Mouse (Mus musculus) CH12.LX (cell line): Measurements from ENCODE around the gene Kcna6. TPM values are rescaled to one million over a fixed set of nuclear protein-coding genes. Genes with fewer than 3 reads are reported as not detected.

Experiments
- DNase-seq: peaks from one replicate; pipeline ENCODE4 v3.0.0-alpha.2; 2013; ENCODE audit errors: extremely low read depth
- H3K27ac ChIP-seq: 2 replicates; pipeline ENCODE4 v1.5.1; 2012; ENCODE audit warnings: low read depth, mild to moderate bottlenecking, control low read depth, moderate library complexity; ENCODE audit not compliant: insufficient read depth
- H3K27me3 ChIP-seq: replicated peaks from 2 replicates; pipeline ENCODE3; 2012; ENCODE audit warnings: inconsistent platforms
- H3K36me3 ChIP-seq, 2 experiments: replicated peaks in 1 of 2; 2 replicates each; pipeline versions ENCODE3 to v1.6.1; 2012; ENCODE audit warnings: inconsistent platforms in 1 of 2, low read length in 1 of 2, mild to moderate bottlenecking in 1 of 2, mixed read lengths in 1 of 2, moderate library complexity in 1 of 2; ENCODE audit not compliant: control insufficient read depth in 1 of 2, insufficient read depth in 1 of 2
- H3K4me1 ChIP-seq, 2 experiments: 2 replicates each; pipeline ENCODE4 v1.6.1; 2012; ENCODE audit warnings: inconsistent platforms in 1 of 2, moderate library complexity in 1 of 2; ENCODE audit not compliant: insufficient read depth in 2 of 2, control insufficient read depth in 1 of 2
- H3K4me2 ChIP-seq: 2 replicates; pipeline ENCODE4 v1.6.1; 2012; ENCODE audit warnings: low read depth, mild to moderate bottlenecking, control low read depth; ENCODE audit not compliant: poor library complexity, insufficient read depth, severe bottlenecking
- H3K4me3 ChIP-seq, 3 experiments: fragments of 150-350 bp in 1 of 3; sonication (generic) in 1 of 3; replicated peaks in 1 of 3; 2 replicates each; pipeline versions ENCODE3 to v1.5.1; 2011 to 2012; ENCODE audit warnings: low read depth in 2 of 3, low read length in 2 of 3, mild to moderate bottlenecking in 2 of 3, moderate library complexity in 2 of 3, control low read depth in 1 of 3, improper control_type of control experiment in 1 of 3, inconsistent platforms in 1 of 3, mixed read lengths in 1 of 3; ENCODE audit not compliant: poor library complexity in 1 of 3
- H3K79me2 ChIP-seq: replicated peaks from 2 replicates; pipeline ENCODE4 v1.6.1; 2012; ENCODE audit warnings: mild to moderate bottlenecking, moderate library complexity; ENCODE audit not compliant: control insufficient read depth, poor library complexity, insufficient read depth, severe bottlenecking; ENCODE audit errors: extremely low read depth
- H3K9ac ChIP-seq: 2 replicates; pipeline ENCODE4 v1.6.1; 2012; ENCODE audit warnings: low read depth, mild to moderate bottlenecking, control low read depth, moderate library complexity; ENCODE audit not compliant: insufficient read depth
- H3K9me3 ChIP-seq: replicated peaks from 2 replicates; pipeline ENCODE3; 2012; ENCODE audit warnings: low read length, inconsistent platforms, mixed read lengths
- CHD1 ChIP-seq: IDR thresholded peaks from 2 replicates; pipeline ENCODE4 v1.6.1; 2012; ENCODE audit warnings: low read depth, low read length, improper control_type of control experiment, inconsistent platforms
- CTCF ChIP-seq, 2 experiments: IDR thresholded peaks in 1 of 2; conservative IDR thresholded peaks in 1 of 2; 2 replicates each; pipeline ENCODE4 v1.5.1; 2011 to 2012; ENCODE audit warnings: low read depth in 2 of 2, low read length in 2 of 2, improper control_type of control experiment in 1 of 2, inconsistent platforms in 1 of 2, mild to moderate bottlenecking in 1 of 2, moderate library complexity in 1 of 2
- ELF1 ChIP-seq: IDR thresholded peaks from 2 replicates; pipeline ENCODE4 v1.6.1; 2014; ENCODE audit warnings: low read depth, mild to moderate bottlenecking, inconsistent platforms, low read length, improper control_type of control experiment
- EP300 ChIP-seq: IDR thresholded peaks from 2 replicates; pipeline ENCODE4 v1.6.1; 2011; ENCODE audit warnings: low read length, improper control_type of control experiment
- ETS1 ChIP-seq: conservative IDR thresholded peaks from 2 replicates; pipeline ENCODE4 v1.6.1; 2012; ENCODE audit warnings: low read depth, mild to moderate bottlenecking, inconsistent platforms, low read length, improper control_type of control experiment, moderate library complexity
- GABPA ChIP-seq: IDR thresholded peaks from 2 replicates; pipeline ENCODE4 v1.6.1; 2012; ENCODE audit warnings: low read depth, low read length, improper control_type of control experiment, inconsistent platforms; ENCODE audit not compliant: insufficient replicate concordance
- IRF4 ChIP-seq: IDR thresholded peaks from 2 replicates; pipeline ENCODE4 v1.6.1; 2014; ENCODE audit warnings: low read depth, mild to moderate bottlenecking, inconsistent platforms, low read length, improper control_type of control experiment
- JUND ChIP-seq: conservative IDR thresholded peaks from 2 replicates; pipeline ENCODE4 v1.6.1; 2011; ENCODE audit warnings: low read depth, low read length, improper control_type of control experiment
- MAX ChIP-seq: IDR thresholded peaks from 2 replicates; pipeline ENCODE4 v1.6.1; 2011; ENCODE audit warnings: low read length, improper control_type of control experiment
- MEF2A ChIP-seq: IDR thresholded peaks from 2 replicates; pipeline ENCODE4 v1.6.1; 2014; ENCODE audit warnings: low read depth, mild to moderate bottlenecking, inconsistent platforms, low read length, improper control_type of control experiment, borderline replicate concordance
- MXI1 ChIP-seq: IDR thresholded peaks from 2 replicates; pipeline ENCODE4 v1.6.1; 2011; ENCODE audit warnings: mild to moderate bottlenecking, low read depth, low read length, improper control_type of control experiment
- MYC ChIP-seq: IDR thresholded peaks from 2 replicates; pipeline ENCODE4 v1.6.1; 2011; ENCODE audit warnings: low read depth, mild to moderate bottlenecking, improper control_type of control experiment, low read length
- NELFE ChIP-seq: IDR thresholded peaks from 2 replicates; pipeline ENCODE4 v1.6.1; 2011; ENCODE audit warnings: low read depth, low read length, improper control_type of control experiment
- POLR2AphosphoS2 ChIP-seq: IDR thresholded peaks from 2 replicates; pipeline ENCODE4 v1.6.1; 2011; ENCODE audit warnings: low read depth, low read length, improper control_type of control experiment
- RCOR1 ChIP-seq: conservative IDR thresholded peaks from 2 replicates; pipeline ENCODE4 v1.6.1; 2012; ENCODE audit warnings: low read depth, mild to moderate bottlenecking, inconsistent platforms, low read length, improper control_type of control experiment
- SIN3A ChIP-seq: IDR thresholded peaks from 2 replicates; pipeline ENCODE4 v1.6.1; 2012; ENCODE audit warnings: low read length, improper control_type of control experiment, inconsistent platforms
- USF2 ChIP-seq: conservative IDR thresholded peaks from 2 replicates; pipeline ENCODE4 v1.6.1; 2011; ENCODE audit warnings: low read depth, low read length, improper control_type of control experiment
- ZKSCAN1 ChIP-seq: IDR thresholded peaks from 2 replicates; pipeline ENCODE4 v1.6.1; 2012; ENCODE audit warnings: low read depth, inconsistent platforms, low read length, improper control_type of control experiment, borderline replicate concordance
- ZMIZ1 ChIP-seq: IDR thresholded peaks from 2 replicates; pipeline ENCODE4 v1.6.1; 2012; ENCODE audit warnings: low read depth, mild to moderate bottlenecking, inconsistent platforms, low read length, improper control_type of control experiment
- dilution Hi-C: fragments of 300-500 bp; cut with MboI; formaldehyde crosslinking; loops from 2 replicates; pipeline ENCODE4 v1.14.3; 2020; ENCODE audit warnings: low sequenced_read_pairs; ENCODE audit not compliant: extremely low pct_unique_long_range_greater_than_20kb, extremely low pct_ligation_motif_present
- in situ Hi-C: fragments of 300-500 bp; cut with MboI; formaldehyde crosslinking; loops from 3 replicates; pipeline ENCODE4 v1.14.3; 2019; ENCODE audit warnings: low sequenced_read_pairs, low pct_ligation_motif_present, low pct_unique_long_range_greater_than_20kb, mixed read lengths
- polyA plus RNA-seq: library from polyadenylated mRNA; unstranded; fragments of >175 nt; gene quantifications from 2 replicates; pipeline ENCODE4 v1.2.1, GENCODE M21; 2012; ENCODE audit warnings: low read depth; ENCODE audit not compliant: insufficient read length
- total RNA-seq, 2 experiments: library from RNA; depleted of rRNA; stranded (reverse); fragments of 300-350 nt in 1 of 2; fragments of >200 nt in 1 of 2; gene quantifications; 2 replicates each; pipeline ENCODE4 v1.2.3; 2012 to 2014

Kcna6 gene
- total and polyA plus RNA-seq, 3 experiments = not detected

DNA sequence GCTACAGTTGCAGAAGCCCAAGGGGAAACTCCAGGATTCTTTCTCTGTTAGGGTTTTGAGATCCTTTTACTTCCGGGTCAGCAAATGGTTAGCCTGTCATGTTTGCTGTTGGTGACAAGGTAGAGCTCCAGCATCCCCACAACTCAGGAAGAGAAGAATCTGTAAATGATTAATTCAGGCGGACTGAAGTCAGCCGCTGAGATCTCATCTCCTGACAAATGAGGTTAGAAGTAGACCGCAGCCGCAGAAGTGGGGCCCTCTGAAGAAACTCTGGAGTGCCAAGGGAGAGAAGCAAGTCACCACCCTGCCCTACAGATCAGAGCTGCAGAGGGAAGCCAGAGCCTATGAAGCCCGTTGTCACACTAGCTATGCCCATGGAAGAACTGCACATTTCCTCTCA is 37.4 kb upstream of the Kcna6 start:
- no peak overlapping the region for H3K9ac ChIP-seq
- TF ChIP-seq ETS1 (no peak), MAX (no peak)
- H3K9me3 ChIP-seq = no peaks in the 10 kb centered on the region
- dilution Hi-C loops (no loop called here), in situ Hi-C loops (loop anchor here (25.0 kb wide), 1 partner anchor 334 kb away; the partner anchor contains the start of gene Tigar)
- H3K36me3 ChIP-seq = no peaks in the 10 kb centered on the region
- H3K27me3 ChIP-seq = peaks cover 78% of the 10 kb centered on the region
- H3K79me2 ChIP-seq = no peaks in the 10 kb centered on the region
- no peak overlapping the region for H3K27ac ChIP-seq
- no peak for DNase-seq
- no peaks in the 10 kb centered on the region for H3K4me1 ChIP-seq
- H3K4me3 ChIP-seq = no peak overlapping the region
- no peak overlapping the region for H3K4me2 ChIP-seq

DNA sequence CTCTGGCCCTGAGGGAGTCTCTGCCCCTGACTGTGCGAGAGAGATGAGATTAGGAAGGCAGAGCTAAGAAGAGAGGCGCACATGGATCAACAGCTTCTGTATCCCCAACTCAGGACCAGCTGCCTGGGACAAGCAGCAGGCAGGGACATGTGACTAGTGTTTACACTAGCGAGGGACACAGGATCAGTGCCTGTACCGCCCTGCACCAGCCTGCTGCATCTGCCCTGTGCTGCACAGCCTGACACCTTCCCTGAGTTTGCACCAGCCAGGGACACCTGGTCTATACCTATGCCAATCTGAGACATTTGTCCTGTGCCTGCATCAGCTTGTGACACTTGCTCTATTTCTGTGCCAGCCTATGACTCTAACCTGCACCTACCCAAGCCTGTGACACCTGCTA is 33.4 kb upstream of the Kcna6 start:
- TF ChIP-seq RCOR1 (no peak), ELF1 (no peak), NELFE (no peak), CTCF (conservative IDR thresholded peaks at IDR 0.05 in 1 of 2, IDR thresholded peaks at IDR 0.05 in 1 of 2; ENCODE audit: low read depth in 2 of 2, low read length in 2 of 2) (no peak), MAX (no peak), USF2 (no peak), EP300 (no peak), MEF2A (no peak), GABPA (no peak), MXI1 (no peak), IRF4 (no peak), ZKSCAN1 (no peak), ZMIZ1 (no peak), MYC (no peak), SIN3A (no peak), CHD1 (no peak), POLR2AphosphoS2 (no peak), JUND (no peak)
- no peak overlapping the region for H3K4me2 ChIP-seq
- no peaks in the 10 kb centered on the region for H3K4me1 ChIP-seq
- no peak for DNase-seq
- H3K9ac ChIP-seq = no peak overlapping the region
- H3K9me3 ChIP-seq = no peaks in the 10 kb centered on the region
- peaks cover 76% of the 10 kb centered on the region for H3K27me3 ChIP-seq
- dilution Hi-C loops = no loop called here
- H3K79me2 ChIP-seq = no peaks in the 10 kb centered on the region
- H3K27ac ChIP-seq = no peak overlapping the region
- no peaks in the 10 kb centered on the region for H3K36me3 ChIP-seq
- in situ Hi-C loops = no loop called here
- no peak overlapping the region for H3K4me3 ChIP-seq
